Mouse (Mus musculus) lung, embryonic 14.5 days (tissue): ENCODE measurements around the gene Hecw2. TPM values are rescaled to one million over a fixed set of nuclear protein-coding genes. Genes with fewer than 3 reads are reported as not detected.

Source experiments
- ATAC-seq: fragments of 200-750 bp; cut with Nextera tagmentation; 2 replicates; pipeline ENCODE4 v1.8.0; 2017; ENCODE audit warnings: mild to moderate bottlenecking, moderate TSS enrichment, moderate library complexity; ENCODE audit not compliant: insufficient read depth
- DNase-seq: peaks from one replicate; pipeline ENCODE4 v3.0.0-alpha.2; 2015
- H3K27ac ChIP-seq: fragments of 300-500 bp; sonication (generic); 2 replicates; pipeline ENCODE4 v1.5.1; 2014; ENCODE audit warnings: low read depth, mild to moderate bottlenecking, moderate library complexity
- H3K27me3 ChIP-seq: fragments of 300-500 bp; sonication (generic); 2 replicates; pipeline ENCODE4 v1.6.1; 2014; ENCODE audit warnings: low read length, control low read depth; ENCODE audit not compliant: insufficient read depth
- H3K36me3 ChIP-seq: fragments of 300-500 bp; sonication (generic); 2 replicates; pipeline ENCODE4 v1.6.1; 2014; ENCODE audit warnings: control low read depth; ENCODE audit not compliant: insufficient read depth
- H3K4me1 ChIP-seq: fragments of 300-500 bp; sonication (generic); 2 replicates; pipeline ENCODE4 v1.6.1; 2014; ENCODE audit warnings: antibody characterized with exemption, control low read depth; ENCODE audit not compliant: insufficient read depth
- H3K4me2 ChIP-seq: fragments of 300-500 bp; sonication (generic); 2 replicates; pipeline ENCODE4 v1.6.1; 2014; ENCODE audit warnings: mild to moderate bottlenecking
- H3K4me3 ChIP-seq: fragments of 300-500 bp; sonication (generic); 2 replicates; pipeline ENCODE4 v1.5.1; 2014; ENCODE audit warnings: low read depth, low read length
- H3K9ac ChIP-seq: fragments of 300-500 bp; sonication (generic); 2 replicates; pipeline ENCODE4 v1.6.1; 2014
- H3K9me3 ChIP-seq: fragments of 300-500 bp; sonication (generic); 2 replicates; pipeline ENCODE4 v1.6.1; 2016; ENCODE audit warnings: low read depth, low read length, control low read depth
- CTCF ChIP-seq: IDR thresholded peaks from 2 replicates; pipeline ENCODE4 v1.5.1; 2016; ENCODE audit warnings: antibody characterized with exemption, low read depth
- WGBS: fragments of 180-500 bp; shearing (Covaris S2); extraction: QIAGEN DNeasy Blood & Tissue Kit; methylation state at CpG from one replicate; pipeline ENCODE4 v1.1.7; 2014; 5-methylcytosine and 5-hydroxymethylcytosine counted together
- polyA plus RNA-seq: library from polyadenylated mRNA; unstranded; fragments of >200 nt; fragmentation: Nextera tagmentation; extraction: Ambion mirVana; gene quantifications from 2 replicates; pipeline ENCODE4 v1.2.1, GENCODE M21; 2014

Hecw2 gene
- polyA plus RNA-seq, 1 experiment from 2014 or later = 5.8 TPM

GRCm38 (mm10) chr1:53986185-53986892 is 208.6 kb downstream of the Hecw2 start:
- TF ChIP-seq CTCF = 0 out of 2 replicates have a peak, but pooled peaks have one; percentile 8
- ATAC-seq (no peak), DNase-seq (peak; percentile 66)
- Histone ChIP-seq H3K4me2 (no peak overlapping the region), H3K9me3 (no peaks in the 10 kb centered on the region), H3K27me3 (no peaks in the 10 kb centered on the region), H3K36me3 (no peaks in the 10 kb centered on the region), H3K27ac (peak overlapping the region; percentile 50; the same call in 1 of the 2 replicates), H3K4me1 (no peaks in the 10 kb centered on the region), H3K4me3 (no peak overlapping the region), H3K9ac (no peak overlapping the region)
- 54% methylated on average over 8 of the region's 8 CpGs for WGBS

GRCm38 (mm10) chr1:53978514-53978831 is 216.5 kb downstream of the Hecw2 start:
- no peak overlapping the region for H3K9ac ChIP-seq
- H3K4me1 ChIP-seq = no peaks in the 10 kb centered on the region
- no peaks in the 10 kb centered on the region for H3K36me3 ChIP-seq
- ATAC-seq = peak; percentile 71
- H3K27ac ChIP-seq = peak overlapping the region; percentile 44; the same call in 1 of the 2 replicates
- peak; percentile 52 for DNase-seq
- H3K4me3 ChIP-seq = peak overlapping the region; percentile 19
- H3K9me3 ChIP-seq = no peaks in the 10 kb centered on the region
- TF ChIP-seq CTCF = no peak
- no peaks in the 10 kb centered on the region for H3K27me3 ChIP-seq
- H3K4me2 ChIP-seq = peak overlapping the region; percentile 44; the same call in 1 of the 2 replicates
- 53% methylated on average over 2 of the region's 2 CpGs for WGBS

GRCm38 (mm10) chr1:53977806-53978513 is 217.0 kb downstream of the Hecw2 start:
- Histone ChIP-seq H3K27me3 (no peaks in the 10 kb centered on the region), H3K36me3 (no peaks in the 10 kb centered on the region), H3K4me3 (peak overlapping the region; percentile 19), H3K27ac (peak overlapping the region; percentile 44), H3K9me3 (no peaks in the 10 kb centered on the region), H3K9ac (no peak overlapping the region; the same call in 1 of the 2 replicates), H3K4me1 (no peaks in the 10 kb centered on the region), H3K4me2 (peak overlapping the region; percentile 44)
- no peak for TF ChIP-seq CTCF
- DNase-seq = peak; percentile 13
- ATAC-seq = peak; percentile 26; the same call in 1 of the 2 replicates
- 62% methylated on average over 8 of the region's 8 CpGs for WGBS

- Histone ChIP-seq H3K9ac (no peak overlapping the region), H3K4me2 (peak overlapping the region; percentile 44), H3K27ac (no peak overlapping the region), H3K4me3 (peak overlapping the region; percentile 19), H3K4me1 (no peaks in the 10 kb centered on the region), H3K36me3 (no peaks in the 10 kb centered on the region), H3K9me3 (no peaks in the 10 kb centered on the region), H3K27me3 (no peaks in the 10 kb centered on the region)
- WGBS = 88% methylated on average over 5 of the region's 5 CpGs
- ATAC-seq = no peak
- TF ChIP-seq CTCF = no peak
- DNase-seq = no peak
Observed at GRCm38 (mm10) chr1:53976721-53977120, 218.2 kb downstream of the Hecw2 start.

- no peaks in the 10 kb centered on the region for H3K9me3 ChIP-seq
- TF ChIP-seq CTCF = no peak
- H3K9ac ChIP-seq = no peak overlapping the region
- no peak for DNase-seq
- no peak overlapping the region; the same call in 1 of the 2 replicates for H3K4me3 ChIP-seq
- WGBS = 85% methylated on average over 8 of the region's 8 CpGs
- H3K27me3 ChIP-seq = no peaks in the 10 kb centered on the region
- no peaks in the 10 kb centered on the region for H3K36me3 ChIP-seq
- H3K27ac ChIP-seq = 0 out of 2 replicates have a peak overlapping the region, but pooled peaks have one; percentile 18
- H3K4me1 ChIP-seq = no peaks in the 10 kb centered on the region
- no peak for ATAC-seq
- H3K4me2 ChIP-seq = peak overlapping the region; percentile 44
Observed at GRCm38 (mm10) chr1:53976100-53976499, 218.9 kb downstream of the Hecw2 start.

GRCm38 (mm10) chr1:53974941-53975340 is 220.0 kb downstream of the Hecw2 start:
- no peak overlapping the region for H3K27ac ChIP-seq
- peaks cover 3% of the 10 kb centered on the region; the same call in 1 of the 2 replicates for H3K4me1 ChIP-seq
- WGBS = 52% methylated on average over 5 of the region's 5 CpGs
- DNase-seq = peak; percentile 23
- no peaks in the 10 kb centered on the region for H3K27me3 ChIP-seq
- no peak overlapping the region for H3K4me2 ChIP-seq
- H3K9ac ChIP-seq = no peak overlapping the region
- H3K4me3 ChIP-seq = no peak overlapping the region
- H3K36me3 ChIP-seq = no peaks in the 10 kb centered on the region
- no peak for TF ChIP-seq CTCF
- no peaks in the 10 kb centered on the region for H3K9me3 ChIP-seq
- peak; percentile 50; the same call in 1 of the 2 replicates for ATAC-seq

- H3K9ac ChIP-seq = no peak overlapping the region
- no peak overlapping the region for H3K4me3 ChIP-seq
- WGBS = 56% methylated on average over 5 of the region's 5 CpGs
- ATAC-seq (no peak), DNase-seq (no peak)
- TF ChIP-seq CTCF = no peak
- no peak overlapping the region for H3K4me2 ChIP-seq
- no peaks in the 10 kb centered on the region for H3K36me3 ChIP-seq
- no peaks in the 10 kb centered on the region for H3K9me3 ChIP-seq
- H3K27me3 ChIP-seq = no peaks in the 10 kb centered on the region
- no peak overlapping the region for H3K27ac ChIP-seq
- H3K4me1 ChIP-seq = peaks cover 3% of the 10 kb centered on the region; the same call in 1 of the 2 replicates
Observed at GRCm38 (mm10) chr1:53970326-53970977, 224.5 kb downstream of the Hecw2 start.
